Mouse (Mus musculus): ENCODE data around the gene Simc1.

Simc1 gene

GRCm38 (mm10) chr13:54589414-54589995, 85.9 kb downstream of the Simc1 start:
- no peak for DNase-seq (ENCODE audit: low spot score)

GRCm38 (mm10) chr13:54589996-54590951, 86.7 kb downstream of the Simc1 start, which contains the start of the genes Nop16 and Higd2a:
Gene Nop16 (minus strand): TSS chr13:54590090.
Gene Higd2a (plus strand): TSS chr13:54590207.
- peak; percentile 93 for DNase-seq (ENCODE audit: low spot score)

GRCm38 (mm10) chr13:54591776-54592356, 88.3 kb downstream of the Simc1 start:
- no peak for DNase-seq (ENCODE audit: low spot score)

- no peak for DNase-seq (ENCODE audit: low spot score)
These were observed 90.0 kb downstream of the Simc1 start for GRCm38 (mm10) chr13:54593617-54594016.

- no peak for DNase-seq (ENCODE audit: low spot score)
These were observed 92.6 kb downstream of the Simc1 start for GRCm38 (mm10) chr13:54596107-54596690.

- no peak for DNase-seq (ENCODE audit: low spot score)
These were observed 93.3 kb downstream of the Simc1 start for GRCm38 (mm10) chr13:54596870-54597269.

- DNase-seq (ENCODE audit: low spot score) = no peak
These were observed 95.1 kb downstream of the Simc1 start for GRCm38 (mm10) chr13:54598622-54599143.

All from ovary, postnatal 36 days (tissue).